Mouse (Mus musculus) retina, embryonic 14.5 days (tissue): Measurements from ENCODE around the gene Dpysl4.

Source experiments
- DNase-seq: peaks from one replicate; pipeline ENCODE4 v3.0.0-alpha.2; 2015; ENCODE audit warnings: low spot score

Gene Dpysl4

DNA sequence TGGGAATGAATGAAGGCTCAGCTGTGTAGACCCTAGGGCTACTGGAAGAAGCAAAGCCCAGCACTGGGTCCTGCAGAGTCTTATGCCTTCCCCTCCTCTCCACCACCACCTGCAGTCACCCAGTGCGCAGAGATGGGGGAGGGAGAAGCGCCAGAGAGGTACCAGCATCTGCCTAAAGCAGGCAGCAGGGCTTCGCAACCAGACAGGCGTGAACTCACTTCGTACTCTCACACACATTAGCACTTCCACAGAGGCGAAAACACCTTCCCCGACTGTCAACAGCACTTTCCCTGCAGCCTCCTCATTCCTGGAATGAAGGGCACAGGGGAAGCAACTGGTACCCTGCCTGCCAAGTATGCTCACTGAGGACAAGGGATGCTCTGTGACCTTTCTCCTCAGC, 63.6 kb downstream of the Dpysl4 start:
- no peak for DNase-seq

DNA sequence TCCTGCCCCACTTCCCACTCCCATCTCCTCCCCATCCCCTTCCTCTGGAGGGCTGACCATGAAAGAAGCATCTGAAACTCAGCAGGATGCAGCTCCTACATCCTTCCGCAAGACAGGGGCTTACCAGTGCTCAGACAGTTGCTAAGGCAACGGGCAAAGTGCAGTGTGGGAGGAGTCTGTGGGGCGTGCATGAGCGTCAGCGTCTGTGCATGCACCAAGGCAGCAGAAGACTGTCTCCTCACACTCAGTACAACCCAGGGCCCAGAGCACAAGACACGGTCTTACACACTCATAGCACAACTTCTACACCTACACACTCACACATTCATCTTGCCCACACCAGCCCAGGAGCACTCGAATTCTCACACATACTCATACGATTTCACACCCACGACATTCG, 65.3 kb downstream of the Dpysl4 start:
- peak; percentile 68 for DNase-seq
